10 mouse cellular contexts compared by ENCODE assay signal in the genomic region with DNA sequence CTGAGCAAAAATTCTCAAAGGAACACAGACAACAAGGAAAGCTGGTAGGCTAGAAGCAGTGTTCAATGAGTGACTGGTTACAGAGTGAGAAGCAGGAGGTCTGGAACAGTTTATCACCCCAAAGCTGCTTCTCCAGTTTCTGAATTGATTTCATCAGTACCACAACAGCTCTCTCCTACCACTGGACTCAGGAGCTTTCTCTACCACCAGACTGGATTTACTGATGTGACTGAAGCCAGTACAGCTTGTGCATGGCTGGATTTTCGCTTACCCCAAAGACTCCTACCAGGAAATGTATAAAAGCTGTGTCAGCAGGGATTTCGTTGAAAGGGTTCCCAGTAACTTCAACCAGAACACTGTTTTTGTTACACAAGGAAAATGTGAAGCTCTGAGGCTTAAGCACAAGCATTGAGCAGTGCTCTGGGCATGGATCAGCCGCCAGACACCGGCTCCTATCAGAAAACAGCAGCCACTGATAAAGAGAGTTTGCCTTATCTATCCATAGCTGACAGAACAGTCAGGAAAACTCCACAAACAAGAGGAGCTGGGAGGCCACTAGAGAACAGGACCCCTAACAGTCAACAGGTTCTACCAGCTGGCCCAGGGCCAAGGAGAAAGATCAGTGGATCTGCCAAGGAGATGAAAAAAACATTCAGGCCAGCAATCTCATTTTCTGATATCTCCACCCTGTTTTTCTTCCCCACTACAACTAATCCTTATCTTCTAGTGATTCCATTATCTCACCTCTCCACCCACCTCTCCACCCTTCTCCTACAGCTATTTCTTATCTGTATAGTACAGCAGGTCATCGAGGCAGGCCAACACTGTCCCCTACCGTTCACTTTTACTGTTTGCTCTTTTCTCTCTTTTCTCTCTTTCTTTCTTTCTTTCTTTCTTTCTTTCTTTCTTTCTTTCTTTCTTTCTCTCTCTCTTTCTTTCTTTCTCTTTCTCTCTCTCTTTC.
DNase-seq lines count a peak whose midpoint lies in the region; ATAC-seq and TF ChIP-seq lines count a peak whose summit lies in the region.
"Had no signal": no experiment of that assay in that cellular context is flagged by ENCODE, and none has a peak within 500 bp of the region (broad histone marks: within the 10 kb centered on the region; RNA-seq: fewer than 3 reads in every experiment).

No protein-coding gene starts in this region.

- H3K4me3 ChIP-seq in midbrain, postnatal 0 days (ENCODE audit: low read depth, low read length) = no peak overlapping the region
- no peak overlapping the region for H3K4me3 ChIP-seq in midbrain, embryonic 16.5 days (ENCODE audit: low read depth, low read length)
- H3K4me3 ChIP-seq in intestine, embryonic 14.5 days (ENCODE audit: low read depth, low read length) = no peak overlapping the region
- no peak overlapping the region for H3K4me3 ChIP-seq in stomach, embryonic 16.5 days (replicated peaks; ENCODE audit: low read length)
- H3K4me3 ChIP-seq in layer of hippocampus, adult 2 months = no peak overlapping the region

- 67% methylated on average over 6 of the region's 6 CpGs for WGBS in midbrain, postnatal 0 days
- WGBS in midbrain, embryonic 16.5 days = 65% methylated on average over 6 of the region's 6 CpGs
- WGBS in intestine, embryonic 14.5 days = 50% methylated on average over 6 of the region's 6 CpGs
- WGBS in stomach, embryonic 16.5 days = 28% methylated on average over 6 of the region's 6 CpGs

- no peaks in the 10 kb centered on the region for H3K36me3 ChIP-seq in midbrain, postnatal 0 days (ENCODE audit: insufficient read depth, low read length)
- H3K36me3 ChIP-seq in midbrain, embryonic 16.5 days (ENCODE audit: control insufficient read depth, insufficient read depth, low read length) = no peaks in the 10 kb centered on the region
- no peaks in the 10 kb centered on the region for H3K36me3 ChIP-seq in intestine, embryonic 14.5 days (ENCODE audit: control insufficient read depth, insufficient read depth, low read length)
- H3K36me3 ChIP-seq in stomach, embryonic 16.5 days (ENCODE audit: control insufficient read depth, insufficient read depth, low read length) = no peaks in the 10 kb centered on the region

- H3K4me1 ChIP-seq in midbrain, postnatal 0 days (ENCODE audit: insufficient read depth, low read length) = no peaks in the 10 kb centered on the region
- H3K4me1 ChIP-seq in midbrain, embryonic 16.5 days (ENCODE audit: control insufficient read depth, insufficient read depth, low read length) = no peaks in the 10 kb centered on the region
- H3K4me1 ChIP-seq in intestine, embryonic 14.5 days (replicated peaks; ENCODE audit: control insufficient read depth, insufficient read depth, low read length) = no peaks in the 10 kb centered on the region
- peaks cover 4% of the 10 kb centered on the region; the same call in 1 of the 2 replicates for H3K4me1 ChIP-seq in stomach, embryonic 16.5 days (ENCODE audit: control insufficient read depth, insufficient read depth, low read length)

- no peak overlapping the region for H3K9ac ChIP-seq in midbrain, postnatal 0 days (replicated peaks; ENCODE audit: low read length, poor library complexity, severe bottlenecking)
- no peak overlapping the region for H3K9ac ChIP-seq in midbrain, embryonic 16.5 days (ENCODE audit: low read depth, low read length)
- H3K9ac ChIP-seq in intestine, embryonic 14.5 days (ENCODE audit: low read length) = no peak overlapping the region
- no peak overlapping the region for H3K9ac ChIP-seq in stomach, embryonic 16.5 days (ENCODE audit: low read length)

- H3K27ac ChIP-seq in midbrain, postnatal 0 days (ENCODE audit: low read depth, low read length) = no peak overlapping the region
- no peak overlapping the region; the same call in 1 of the 2 replicates for H3K27ac ChIP-seq in midbrain, embryonic 16.5 days (ENCODE audit: low read length)
- H3K27ac ChIP-seq in intestine, embryonic 14.5 days (ENCODE audit: low read depth) = no peak overlapping the region
- no peak overlapping the region for H3K27ac ChIP-seq in stomach, embryonic 16.5 days (ENCODE audit: low read length)
- no peak overlapping the region for H3K27ac ChIP-seq in layer of hippocampus, adult 2 months

- TF ChIP-seq CTCF in midbrain, postnatal 0 days (IDR thresholded peaks at IDR 0.05) = peak; percentile 17; the same call in 1 of the 2 replicates
- no peak for TF ChIP-seq CTCF in layer of hippocampus, adult 2 months (conservative IDR thresholded peaks at IDR 0.05)

- no peak for ATAC-seq in midbrain, postnatal 0 days (ENCODE audit: low FRiP score)
- no peak for ATAC-seq in midbrain, embryonic 16.5 days
- peak; percentile 76 for ATAC-seq in intestine, embryonic 14.5 days (replicated peaks; ENCODE audit: low FRiP score, low TSS enrichment, low read depth)
- ATAC-seq in stomach, embryonic 16.5 days (ENCODE audit: insufficient read depth, low FRiP score) = peak; percentile 76

- no peak overlapping the region for H3K4me2 ChIP-seq in midbrain, postnatal 0 days (ENCODE audit: low read depth, low read length, poor library complexity, severe bottlenecking)
- H3K4me2 ChIP-seq in midbrain, embryonic 16.5 days (ENCODE audit: low read length) = no peak overlapping the region
- H3K4me2 ChIP-seq in intestine, embryonic 14.5 days (ENCODE audit: low read length) = no peak overlapping the region
- H3K4me2 ChIP-seq in stomach, embryonic 16.5 days (ENCODE audit: low read depth, low read length) = no peak overlapping the region

- peak; percentile 38 to 48 for DNase-seq in cerebellum, postnatal 10 days
- no peak for DNase-seq in cerebellum, adult 9-11 months
- DNase-seq in midbrain, postnatal 0 days (ENCODE audit: low spot score) = no peak
- DNase-seq in intestine, embryonic 14.5 days (ENCODE audit: low spot score) = no peak
- DNase-seq in frontal cortex, postnatal 25 days (ENCODE audit: low spot score in 2 of 2) = no peak
- DNase-seq in layer of hippocampus, adult 2 months (ENCODE audit: low spot score in 2 of 2) = no peak
- DNase-seq: cerebellum, adult 8-10 months; kidney, adult 18-20 months had no signal

- H3K27me3 ChIP-seq in midbrain, postnatal 0 days (ENCODE audit: insufficient read depth, low read length) = no peaks in the 10 kb centered on the region
- H3K27me3 ChIP-seq in midbrain, embryonic 16.5 days (ENCODE audit: control insufficient read depth, insufficient read depth, low read depth, low read length) = no peaks in the 10 kb centered on the region
- no peaks in the 10 kb centered on the region for H3K27me3 ChIP-seq in intestine, embryonic 14.5 days (replicated peaks; ENCODE audit: control insufficient read depth, insufficient read depth, low read length)
- H3K27me3 ChIP-seq in stomach, embryonic 16.5 days (ENCODE audit: control insufficient read depth, insufficient read depth, low read length) = no peaks in the 10 kb centered on the region

- no peaks in the 10 kb centered on the region for H3K9me3 ChIP-seq in midbrain, postnatal 0 days (ENCODE audit: low read length)
- H3K9me3 ChIP-seq in midbrain, embryonic 16.5 days (replicated peaks; ENCODE audit: control insufficient read depth, low read length, poor library complexity, severe bottlenecking) = no peaks in the 10 kb centered on the region
- no peaks in the 10 kb centered on the region for H3K9me3 ChIP-seq in intestine, embryonic 14.5 days (ENCODE audit: control insufficient read depth, low read length)
- no peaks in the 10 kb centered on the region for H3K9me3 ChIP-seq in stomach, embryonic 16.5 days (replicated peaks; ENCODE audit: control insufficient read depth, low read length)

Comparison
In these comparisons a context has a peak if more than half of its experiments do, and no peak if none do; other contexts are left out.
1. DNase-seq: peak in cerebellum, postnatal 10 days (2 of 2); none in cerebellum, adult 9-11 months (single experiment), midbrain, postnatal 0 days (single experiment), intestine, embryonic 14.5 days (single experiment), frontal cortex, postnatal 25 days (0 of 2) and layer of hippocampus, adult 2 months (0 of 2).
2. ATAC-seq: peak in intestine, embryonic 14.5 days (single experiment) and stomach, embryonic 16.5 days (single experiment); none in midbrain, postnatal 0 days (single experiment) and midbrain, embryonic 16.5 days (single experiment).